Mouse (Mus musculus) limb, embryonic 14.5 days (tissue): ENCODE measurements at regions not wholly inside any gene's neighbourhood (a gene's known extent, or its start where the extent isn't known, plus 50 kb on each side); places are given as distances from the start of the nearest gene placed in this dataset.

Experiments used
- ATAC-seq: fragments of 200-750 bp; cut with Nextera tagmentation; 2 replicates; pipeline ENCODE4 v1.8.0; 2017; ENCODE audit warnings: low read depth, moderate number of reproducible peaks, moderate TSS enrichment; ENCODE audit not compliant: low FRiP score
- DNase-seq: peaks from one replicate; pipeline ENCODE4 v3.0.0-alpha.2; 2015; ENCODE audit warnings: low spot score
- H3K27ac ChIP-seq: fragments of 300-500 bp; sonication (generic); replicated peaks from 2 replicates; pipeline ENCODE4 v1.5.1; 2014; ENCODE audit warnings: low read depth, mild to moderate bottlenecking, low read length, moderate library complexity, mixed read lengths
- H3K27me3 ChIP-seq: fragments of 300-500 bp; sonication (generic); 2 replicates; pipeline ENCODE4 v1.6.1; 2014; ENCODE audit warnings: low read length, mixed read lengths; ENCODE audit not compliant: control insufficient read depth, insufficient read depth
- H3K36me3 ChIP-seq: fragments of 300-500 bp; sonication (generic); 2 replicates; pipeline ENCODE4 v1.6.1; 2014; ENCODE audit warnings: mild to moderate bottlenecking, low read length, moderate library complexity, mixed read lengths; ENCODE audit not compliant: control insufficient read depth, insufficient read depth
- H3K4me1 ChIP-seq: fragments of 300-500 bp; sonication (generic); 2 replicates; pipeline ENCODE4 v1.6.1; 2014; ENCODE audit warnings: antibody characterized with exemption, low read length, mixed read lengths; ENCODE audit not compliant: control insufficient read depth, insufficient read depth
- H3K4me2 ChIP-seq: fragments of 300-500 bp; sonication (generic); replicated peaks from 2 replicates; pipeline ENCODE4 v1.6.1; 2014; ENCODE audit warnings: low read depth, mild to moderate bottlenecking, low read length, moderate library complexity; ENCODE audit not compliant: severe bottlenecking
- H3K4me3 ChIP-seq: fragments of 300-500 bp; sonication (generic); replicated peaks from 2 replicates; pipeline ENCODE4 v1.5.1; 2014; ENCODE audit warnings: low read length
- H3K9ac ChIP-seq: fragments of 300-500 bp; sonication (generic); 2 replicates; pipeline ENCODE4 v1.6.1; 2014; ENCODE audit warnings: mild to moderate bottlenecking, low read depth, low read length, moderate library complexity; ENCODE audit not compliant: severe bottlenecking
- H3K9me3 ChIP-seq: fragments of 300-500 bp; sonication (generic); 2 replicates; pipeline ENCODE4 v1.6.1; 2016; ENCODE audit warnings: low read length; ENCODE audit not compliant: control insufficient read depth
- POLR2A ChIP-seq: fragments of 200-500 bp; IDR thresholded peaks from 2 replicates; pipeline ENCODE4 v1.8.0; 2012; ENCODE audit warnings: inconsistent platforms, mild to moderate bottlenecking, moderate library complexity, borderline replicate concordance; ENCODE audit not compliant: insufficient read depth, insufficient read length; ENCODE audit errors: extremely low read depth
- WGBS: fragments of 180-500 bp; shearing (Covaris S2); extraction: QIAGEN DNeasy Blood & Tissue Kit; methylation state at CpG from one replicate; pipeline ENCODE4 v1.1.7; 2014; 5-methylcytosine and 5-hydroxymethylcytosine counted together

GRCm38 (mm10) chr5:52240540-52240939, 50.2 kb upstream of the Dhx15 start:
- H3K27ac ChIP-seq: no peak overlapping the region
- peaks cover 9% of the 10 kb centered on the region; the same call in 1 of the 2 replicates for H3K4me1 ChIP-seq
- H3K27me3 ChIP-seq: no peaks in the 10 kb centered on the region
- no peaks in the 10 kb centered on the region for H3K9me3 ChIP-seq
- no peak overlapping the region for H3K9ac ChIP-seq
- 0% methylated on average over 2 of the region's 2 CpGs for WGBS
- no peaks in the 10 kb centered on the region for H3K36me3 ChIP-seq
- DNase-seq: no peak
- H3K4me3 ChIP-seq: no peak overlapping the region
- no peak for TF ChIP-seq POLR2A
- no peak overlapping the region for H3K4me2 ChIP-seq
- no peak for ATAC-seq
